Mouse (Mus musculus) embryonic fibroblast, embryonic 13.5 days (primary cell): ENCODE data around the gene Btbd1. TPM values are rescaled to one million over a fixed set of nuclear protein-coding genes. Genes with fewer than 3 reads are reported as not detected.

Experiments
- H3K27ac ChIP-seq: 2 replicates; pipeline ENCODE4 v1.5.1; 2012; ENCODE audit warnings: low read length, control low read depth, inconsistent platforms; ENCODE audit not compliant: insufficient read depth
- H3K4me1 ChIP-seq: 2 replicates; pipeline ENCODE4 v1.6.1; 2011; ENCODE audit warnings: low read length; ENCODE audit not compliant: control insufficient read depth, insufficient read depth
- H3K4me3 ChIP-seq: 2 replicates; pipeline ENCODE4 v1.5.1; 2011; ENCODE audit warnings: mild to moderate bottlenecking, control low read depth, low read length; ENCODE audit not compliant: insufficient read depth
- CTCF ChIP-seq: IDR thresholded peaks from 2 replicates; pipeline ENCODE4 v1.5.1; 2011; ENCODE audit warnings: mild to moderate bottlenecking, control low read depth, low read length, moderate library complexity, borderline replicate concordance; ENCODE audit not compliant: insufficient read depth
- POLR2A ChIP-seq: IDR thresholded peaks from 2 replicates; pipeline ENCODE4 v1.6.1; 2011; ENCODE audit warnings: low read depth, mild to moderate bottlenecking, control low read depth, low read length, moderate library complexity
- polyA plus RNA-seq: library from polyadenylated mRNA; stranded (reverse); fragments of >200 nt; gene quantifications from 2 replicates; pipeline ENCODE4 v1.2.4, GENCODE M21; 2011; ENCODE audit warnings: low read depth; ENCODE audit not compliant: missing spikeins, insufficient read length

The Btbd1 gene
- polyA plus RNA-seq, 1 experiment = 134 TPM

- peaks cover 2% of the 10 kb centered on the region; the same call in 1 of the 2 replicates for H3K4me1 ChIP-seq
- H3K27ac ChIP-seq = peak within 1 kb of the TSS; percentile 87
- H3K4me3 ChIP-seq = peak within 1 kb of the TSS; percentile 46
- no peak for TF ChIP-seq CTCF
- TF ChIP-seq POLR2A = peak; percentile 94
Measured at GRCm38 (mm10) chr7:81789095-81789757, 40.0 kb downstream of the Btbd1 start, which contains the start of gene 3110040N11Rik. Gene 3110040N11Rik, minus strand, starts transcription at chr7:81789478.

GRCm38 (mm10) chr7:81788536-81788935, 40.7 kb downstream of the Btbd1 start:
- no peak; the same call in 1 of the 2 replicates for TF ChIP-seq POLR2A
- no peak for TF ChIP-seq CTCF
- H3K27ac ChIP-seq = peak overlapping the region; percentile 87
- peaks cover 2% of the 10 kb centered on the region; the same call in 1 of the 2 replicates for H3K4me1 ChIP-seq
- H3K4me3 ChIP-seq = peak overlapping the region; percentile 46

- TF ChIP-seq CTCF (no peak), POLR2A (no peak)
- Histone ChIP-seq H3K4me3 (no peak overlapping the region), H3K27ac (no peak overlapping the region), H3K4me1 (no peaks in the 10 kb centered on the region)
Measured at GRCm38 (mm10) chr7:81777667-81778218, 51.5 kb downstream of the Btbd1 start.

- no peak for TF ChIP-seq CTCF
- no peak for TF ChIP-seq POLR2A
- no peaks in the 10 kb centered on the region for H3K4me1 ChIP-seq
- H3K27ac ChIP-seq = no peak overlapping the region
- no peak overlapping the region for H3K4me3 ChIP-seq
Measured at GRCm38 (mm10) chr7:81775325-81775724, 53.9 kb downstream of the Btbd1 start.

DNA sequence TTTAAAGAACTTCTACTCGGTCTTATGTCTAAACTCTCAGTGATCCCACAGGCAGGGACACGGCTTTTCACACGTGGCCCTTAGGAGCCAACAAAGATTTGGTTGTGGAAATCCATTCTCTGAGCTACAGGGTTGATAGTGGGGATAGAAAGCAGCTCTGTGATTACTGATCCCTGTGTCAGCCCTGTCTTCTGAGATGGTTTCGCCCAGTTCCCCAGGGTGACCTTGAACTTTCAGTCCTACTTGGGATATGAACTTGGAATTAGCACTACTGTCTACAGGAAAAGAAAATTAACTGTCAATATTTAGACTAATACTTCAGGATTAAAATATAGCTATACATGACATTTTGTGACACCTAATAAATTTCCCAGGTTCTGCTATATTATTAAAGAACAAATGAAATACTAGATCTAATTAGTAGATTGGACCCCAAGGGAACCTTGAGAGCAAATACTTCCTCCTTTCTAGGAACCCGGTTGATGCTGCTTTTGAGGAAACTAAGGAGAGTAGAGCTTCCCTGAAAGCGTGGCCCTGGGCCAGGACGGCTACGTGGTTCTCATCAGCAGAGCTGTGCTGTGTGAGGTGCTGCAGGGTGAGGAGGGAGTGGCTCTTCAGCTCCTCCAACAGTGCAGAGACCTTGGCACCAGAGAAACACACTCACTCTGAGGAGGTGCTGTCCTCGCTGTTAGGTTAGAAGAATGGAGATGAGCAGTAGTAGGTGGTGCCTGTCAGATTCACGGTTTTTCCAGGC, 56.3 kb downstream of the Btbd1 start:
- TF ChIP-seq POLR2A (no peak), CTCF (no peak)
- Histone ChIP-seq H3K4me1 (no peaks in the 10 kb centered on the region), H3K4me3 (no peak overlapping the region), H3K27ac (no peak overlapping the region)

DNA sequence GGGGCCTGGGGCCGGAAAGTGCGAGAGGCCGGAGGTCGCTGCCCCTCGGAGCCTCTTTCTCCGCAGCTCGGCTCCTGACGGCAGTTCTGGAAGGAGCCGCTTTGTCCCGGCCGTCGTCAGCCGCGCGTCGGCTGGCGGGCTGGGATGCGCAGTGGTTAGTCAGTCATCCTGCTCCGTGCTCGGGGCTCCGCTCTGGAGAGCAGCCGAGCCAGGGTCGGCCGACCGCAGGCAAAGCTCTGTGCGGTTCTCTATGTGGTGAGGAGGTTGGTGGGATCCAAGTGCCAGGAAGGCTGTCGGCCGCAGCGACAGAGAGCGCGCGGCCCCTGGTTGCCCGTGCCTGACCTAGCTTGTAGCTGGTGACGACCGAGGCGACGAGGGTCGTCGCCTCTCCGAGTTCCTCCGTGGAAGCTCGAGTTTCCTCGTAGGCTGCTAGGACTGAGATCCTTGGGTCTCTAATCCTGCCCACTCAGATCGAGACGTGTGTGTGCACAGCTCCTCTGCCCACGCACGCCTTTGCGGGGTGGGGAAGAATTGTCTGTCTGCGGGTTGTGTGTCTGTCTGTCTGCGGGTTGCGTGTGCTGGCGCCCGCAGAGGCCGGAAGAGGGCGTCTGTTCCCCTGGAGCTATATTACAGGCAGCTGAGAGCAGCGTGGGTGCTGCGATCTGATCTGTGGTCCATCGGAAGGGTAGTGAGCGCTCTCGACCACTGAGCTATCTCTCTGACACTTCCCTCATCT, 66.0 kb downstream of the Btbd1 start:
- Histone ChIP-seq H3K4me3 (peak overlapping the region; percentile 99), H3K27ac (peak overlapping the region; percentile 43), H3K4me1 (no peaks in the 10 kb centered on the region)
- TF ChIP-seq POLR2A (no peak), CTCF (no peak)

DNA sequence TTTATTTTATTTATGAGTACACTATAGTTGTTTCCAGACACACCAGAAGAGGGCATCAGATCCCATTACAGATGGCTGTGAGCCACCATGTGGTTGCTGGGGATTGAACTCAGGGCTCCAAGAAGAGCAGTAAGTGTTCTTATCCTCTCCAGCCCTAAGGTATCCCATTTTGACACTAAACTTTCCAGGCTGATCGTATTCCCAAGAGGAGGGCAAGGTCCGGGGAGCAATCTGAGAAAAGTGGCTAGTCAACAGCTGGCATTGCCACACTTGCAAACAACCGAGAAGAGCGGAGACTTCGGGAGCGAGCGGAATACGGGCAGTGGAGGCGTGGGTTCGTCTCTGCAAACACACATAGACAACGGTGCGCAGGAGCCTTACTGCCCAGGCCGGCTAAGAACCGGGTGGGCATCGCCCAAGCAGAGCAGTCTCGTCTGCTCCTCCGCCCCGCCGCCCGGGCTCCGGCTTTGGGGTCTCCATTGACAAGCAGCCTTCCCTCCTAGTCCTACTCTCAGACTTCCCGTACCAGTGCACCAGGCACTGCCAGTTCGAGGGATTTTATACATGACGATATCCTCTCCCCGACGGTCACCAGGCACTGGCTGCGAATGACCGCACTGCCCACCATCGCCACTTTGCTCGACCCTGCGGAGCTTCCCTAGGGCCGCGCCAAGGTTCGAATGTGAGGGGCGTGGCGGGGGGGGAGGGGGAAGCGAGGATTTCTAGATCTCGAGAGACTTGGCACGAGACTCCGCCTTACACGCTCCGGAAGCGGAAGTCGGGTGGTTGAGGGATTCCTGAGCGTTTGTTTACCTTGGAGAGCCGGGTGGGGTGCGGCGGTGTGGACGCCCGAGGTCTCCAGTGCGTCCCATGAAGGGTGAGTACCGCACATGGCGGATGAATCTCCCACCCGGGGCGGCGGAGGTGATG, 66.8 kb downstream of the Btbd1 start, which contains the start of gene Ramac:
Ramac (plus strand) TSS at position 746 of the 930 bp plus-strand sequence.
- Histone ChIP-seq H3K4me3 (peak within 1 kb of the TSS; percentile 99), H3K27ac (peak within 1 kb of the TSS; percentile 43), H3K4me1 (no peaks in the 10 kb centered on the region)
- TF ChIP-seq CTCF (no peak), POLR2A (peak; percentile 70)

- no peak overlapping the region for H3K4me3 ChIP-seq
- TF ChIP-seq POLR2A (no peak), CTCF (no peak)
- H3K4me1 ChIP-seq = no peaks in the 10 kb centered on the region
Measured at GRCm38 (mm10) chr7:81747956-81748355, 81.3 kb downstream of the Btbd1 start.

More at GRCm38 (mm10) chr7:81747956-81748355, 81.3 kb downstream of the Btbd1 start:
- no peak overlapping the region for H3K27ac ChIP-seq
